Mouse (Mus musculus) heart, embryonic 16.5 days (tissue): ENCODE data around the gene Cdc27. TPM values are rescaled to one million over a fixed set of nuclear protein-coding genes. Genes with fewer than 3 reads are reported as not detected.

Experiments
- ATAC-seq: fragments of 200-750 bp; cut with Nextera tagmentation; replicated peaks from 2 replicates; pipeline ENCODE4 v1.8.0; 2017; ENCODE audit warnings: moderate number of reproducible peaks; ENCODE audit not compliant: insufficient read depth, low FRiP score; ENCODE audit errors: extremely low read depth
- H3K27ac ChIP-seq: fragments of 300-500 bp; sonication (generic); 2 replicates; pipeline ENCODE4 v1.5.1; 2014; ENCODE audit warnings: mild to moderate bottlenecking, low read length, control low read depth, moderate library complexity
- H3K27me3 ChIP-seq: fragments of 300-500 bp; sonication (generic); 2 replicates; pipeline ENCODE4 v1.6.1; 2014; ENCODE audit warnings: low read length, mixed read lengths; ENCODE audit not compliant: control insufficient read depth, insufficient read depth
- H3K36me3 ChIP-seq: fragments of 300-500 bp; sonication (generic); 2 replicates; pipeline ENCODE4 v1.6.1; 2014; ENCODE audit not compliant: control insufficient read depth, insufficient read depth
- H3K4me1 ChIP-seq: fragments of 300-500 bp; sonication (generic); 2 replicates; pipeline ENCODE4 v1.6.1; 2014; ENCODE audit warnings: low read length, mixed read lengths; ENCODE audit not compliant: control insufficient read depth, insufficient read depth
- H3K4me2 ChIP-seq: fragments of 300-500 bp; sonication (generic); 2 replicates; pipeline ENCODE4 v1.6.1; 2014; ENCODE audit warnings: low read depth, mild to moderate bottlenecking, control low read depth, low read length
- H3K4me3 ChIP-seq: fragments of 300-500 bp; sonication (generic); 2 replicates; pipeline ENCODE4 v1.5.1; 2014; ENCODE audit warnings: mild to moderate bottlenecking, control low read depth, low read length
- H3K9ac ChIP-seq: fragments of 300-500 bp; sonication (generic); 2 replicates; pipeline ENCODE4 v1.6.1; 2014; ENCODE audit warnings: low read length, control low read depth
- H3K9me3 ChIP-seq: fragments of 300-500 bp; sonication (generic); replicated peaks from 2 replicates; pipeline ENCODE4 v1.6.1; 2016; ENCODE audit warnings: low read length; ENCODE audit not compliant: control insufficient read depth
- WGBS: fragments of 180-500 bp; shearing (Covaris S2); extraction: QIAGEN DNeasy Blood & Tissue Kit; methylation state at CpG from one replicate; pipeline ENCODE4 v1.1.7; 2014; 5-methylcytosine and 5-hydroxymethylcytosine counted together
- polyA plus RNA-seq: library from polyadenylated mRNA; unstranded; fragments of >200 nt; fragmentation: Nextera tagmentation; extraction: Ambion mirVana; gene quantifications from 2 replicates; pipeline ENCODE4 v1.2.1, GENCODE M21; 2015

Cdc27 gene
- polyA plus RNA-seq, 1 experiment from 2014 or later = 33.9 TPM

GRCm38 (mm10) chr11:104565172-104565571 is 14.8 kb upstream of the Cdc27 start:
- peaks cover 32% of the 10 kb centered on the region for H3K4me1 ChIP-seq
- WGBS = 70% methylated on average over 9 of the region's 9 CpGs
- no peaks in the 10 kb centered on the region for H3K36me3 ChIP-seq
- peaks cover 4% of the 10 kb centered on the region for H3K9me3 ChIP-seq
- ATAC-seq = no peak
- H3K27me3 ChIP-seq = no peaks in the 10 kb centered on the region
- H3K27ac ChIP-seq = no peak overlapping the region
- no peak overlapping the region for H3K4me3 ChIP-seq
- no peak overlapping the region for H3K9ac ChIP-seq
- no peak overlapping the region for H3K4me2 ChIP-seq

- no peaks in the 10 kb centered on the region for H3K36me3 ChIP-seq
- H3K9me3 ChIP-seq = no peaks in the 10 kb centered on the region
- H3K9ac ChIP-seq = no peak overlapping the region
- no peak for ATAC-seq
- peaks cover 44% of the 10 kb centered on the region for H3K4me1 ChIP-seq
- H3K4me2 ChIP-seq = no peak overlapping the region
- no peaks in the 10 kb centered on the region for H3K27me3 ChIP-seq
- 17% methylated on average over 1 of the region's 1 CpGs for WGBS
- peak overlapping the region; percentile 46 for H3K27ac ChIP-seq
- H3K4me3 ChIP-seq = no peak overlapping the region
Measured at GRCm38 (mm10) chr11:104563496-104563895, 13.1 kb upstream of the Cdc27 start.

- ATAC-seq = peak; percentile 53; the same call in 1 of the 2 replicates
- H3K4me2 ChIP-seq = peak overlapping the region; percentile 8; the same call in 1 of the 2 replicates
- H3K27me3 ChIP-seq = no peaks in the 10 kb centered on the region
- no peaks in the 10 kb centered on the region for H3K36me3 ChIP-seq
- H3K4me1 ChIP-seq = peaks cover 43% of the 10 kb centered on the region
- WGBS = 24% methylated on average over 2 of the region's 2 CpGs
- H3K9me3 ChIP-seq = no peaks in the 10 kb centered on the region
- H3K27ac ChIP-seq = peak overlapping the region; percentile 89
- peak overlapping the region; percentile 38; the same call in 1 of the 2 replicates for H3K9ac ChIP-seq
- H3K4me3 ChIP-seq = no peak overlapping the region
Measured at GRCm38 (mm10) chr11:104560971-104561370, 10.6 kb upstream of the Cdc27 start.

- 47% methylated on average over 4 of the region's 4 CpGs for WGBS
- Histone ChIP-seq H3K27me3 (no peaks in the 10 kb centered on the region), H3K9me3 (no peaks in the 10 kb centered on the region), H3K4me1 (peaks cover 39% of the 10 kb centered on the region), H3K9ac (peak overlapping the region; percentile 52), H3K27ac (peak overlapping the region; percentile 88), H3K4me3 (no peak overlapping the region), H3K4me2 (no peak overlapping the region), H3K36me3 (no peaks in the 10 kb centered on the region)
- ATAC-seq = peak; percentile 56
Measured at GRCm38 (mm10) chr11:104558651-104559403, 8.4 kb upstream of the Cdc27 start.

GRCm38 (mm10) chr11:104558065-104558464 is 7.6 kb upstream of the Cdc27 start:
- Histone ChIP-seq H3K27ac (peak overlapping the region; percentile 88), H3K4me1 (peaks cover 33% of the 10 kb centered on the region), H3K9ac (peak overlapping the region; percentile 22), H3K9me3 (no peaks in the 10 kb centered on the region), H3K36me3 (no peaks in the 10 kb centered on the region), H3K27me3 (no peaks in the 10 kb centered on the region), H3K4me3 (no peak overlapping the region), H3K4me2 (peak overlapping the region; percentile 40; the same call in 1 of the 2 replicates)
- 0 out of 2 replicates have a peak, but pooled peaks have one; percentile 29 for ATAC-seq
- 24% methylated on average over 4 of the region's 4 CpGs for WGBS

- peak; percentile 68 for ATAC-seq
Measured at GRCm38 (mm10) chr11:104549438-104550405, 698 bp downstream of the Cdc27 start.

GRCm38 (mm10) chr11:104547502-104547901 is 2.9 kb downstream of the Cdc27 start:
- no peak for ATAC-seq
- peaks cover 25% of the 10 kb centered on the region for H3K4me1 ChIP-seq
- H3K4me3 ChIP-seq = no peak overlapping the region
- no peak overlapping the region for H3K27ac ChIP-seq
- no peaks in the 10 kb centered on the region for H3K36me3 ChIP-seq
- no peak overlapping the region for H3K9ac ChIP-seq
- H3K4me2 ChIP-seq = no peak overlapping the region
- no peaks in the 10 kb centered on the region for H3K9me3 ChIP-seq
- no peaks in the 10 kb centered on the region for H3K27me3 ChIP-seq
- 76% methylated on average over 3 of the region's 3 CpGs for WGBS

More at GRCm38 (mm10) chr11:104549438-104550405, 698 bp downstream of the Cdc27 start:
- Histone ChIP-seq H3K9ac (peak overlapping the region; percentile 100), H3K4me1 (peaks cover 22% of the 10 kb centered on the region), H3K4me2 (peak overlapping the region; percentile 87), H3K27ac (peak overlapping the region; percentile 95), H3K36me3 (no peaks in the 10 kb centered on the region), H3K9me3 (no peaks in the 10 kb centered on the region), H3K4me3 (peak overlapping the region; percentile 98), H3K27me3 (no peaks in the 10 kb centered on the region)
- WGBS = under 1% methylated on average over 53 of the region's 53 CpGs

GRCm38 (mm10) chr11:104544507-104544906 is 5.9 kb downstream of the Cdc27 start:
- ATAC-seq = no peak
- 50% methylated on average over 2 of the region's 2 CpGs for WGBS
- Histone ChIP-seq H3K4me3 (no peak overlapping the region), H3K27ac (no peak overlapping the region), H3K9me3 (no peaks in the 10 kb centered on the region), H3K36me3 (peaks cover 2% of the 10 kb centered on the region; the same call in 1 of the 2 replicates), H3K9ac (no peak overlapping the region), H3K27me3 (no peaks in the 10 kb centered on the region), H3K4me2 (no peak overlapping the region), H3K4me1 (peaks cover 25% of the 10 kb centered on the region)
